Mouse (Mus musculus): Measurements from ENCODE around the gene Pex19. TPM values are rescaled to one million over a fixed set of nuclear protein-coding genes. Genes with fewer than 3 reads are reported as not detected.

Gene Pex19
- total RNA-seq (2021): 100 to 1,000 TPM in 1 of 2 experiments, 10 to 100 TPM in 1; 99.1 to 104 TPM

DNA sequence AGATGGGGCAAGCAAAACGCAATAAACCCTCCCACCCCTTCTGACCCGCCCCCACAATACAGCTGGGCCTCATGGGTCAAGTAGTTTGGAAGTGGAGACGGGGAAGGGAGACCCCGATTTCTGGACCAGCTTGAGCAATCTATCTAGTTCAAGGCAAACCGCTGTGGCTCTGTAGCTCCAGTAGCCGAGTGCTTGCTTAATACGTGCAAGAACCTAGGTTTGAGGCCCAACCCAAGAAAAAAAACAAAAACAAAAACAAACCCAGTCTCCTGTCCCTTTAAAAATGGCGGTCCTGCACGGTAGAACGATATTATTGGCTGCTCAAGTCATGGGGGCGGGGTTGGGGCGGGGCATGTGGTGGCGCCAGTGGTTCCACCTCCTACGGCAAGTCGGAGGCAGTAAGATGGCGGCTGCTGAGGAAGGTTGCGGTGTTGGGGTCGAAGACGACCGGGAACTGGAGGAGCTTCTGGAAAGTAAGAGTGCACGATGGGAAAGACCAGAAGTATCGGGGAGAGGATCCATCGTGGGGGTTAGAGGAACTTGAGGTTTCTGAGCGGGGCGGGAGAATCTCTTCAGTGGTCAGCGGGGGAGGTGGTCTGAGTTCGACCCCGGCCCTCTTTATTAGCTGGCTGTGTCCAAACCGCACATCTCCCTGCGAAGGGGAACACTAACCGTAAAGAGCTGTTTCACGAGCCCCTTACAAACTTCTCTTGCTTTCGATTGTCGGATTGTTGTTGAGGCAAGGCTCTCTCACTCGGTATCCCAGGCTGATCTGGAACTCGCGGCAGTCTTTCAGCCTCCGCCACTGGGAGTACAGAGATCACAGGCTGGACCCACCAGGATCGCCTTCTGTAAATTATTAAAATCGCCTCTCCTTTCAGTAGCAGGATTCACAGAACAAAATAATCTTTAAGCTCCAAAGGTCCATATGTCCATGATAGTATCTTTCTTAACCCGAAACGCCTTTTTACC, at the start of gene Pex19:
Pex19 (plus strand) TSS at position 380 of the 972 bp plus-strand sequence.
- intact Hi-C loops (cut with DNase I): no loop called here

GRCm38 (mm10) chr1:172077981-172078380, 48.6 kb upstream of the Pex19 start:
- no peak for DNase-seq (ENCODE audit: extremely low spot score in 1 of 2, low spot score in 2 of 2)
- intact Hi-C loops (cut with DNase I): no loop called here

More for the DNA sequence above, at the start of gene Pex19:
- peak; percentile 69 to 87 for DNase-seq (ENCODE audit: extremely low spot score in 1 of 2, low spot score in 2 of 2)

- intact Hi-C loops (cut with DNase I): no loop called here
- DNase-seq (ENCODE audit: extremely low spot score in 1 of 2, low spot score in 2 of 2): peak; percentile 92 to 94
These were observed 44.3 kb upstream of the Pex19 start, which contains the start of the genes Copa and Ncstn for GRCm38 (mm10) chr1:172082101-172082898. Copa (plus strand) TSS chr1:172082529. Ncstn (minus strand) TSS chr1:172082795.

GRCm38 (mm10) chr1:172082899-172083445, 43.6 kb upstream of the Pex19 start:
- intact Hi-C loops (cut with DNase I): no loop called here
- no peak for DNase-seq (ENCODE audit: extremely low spot score in 1 of 2, low spot score in 2 of 2)

DNA sequence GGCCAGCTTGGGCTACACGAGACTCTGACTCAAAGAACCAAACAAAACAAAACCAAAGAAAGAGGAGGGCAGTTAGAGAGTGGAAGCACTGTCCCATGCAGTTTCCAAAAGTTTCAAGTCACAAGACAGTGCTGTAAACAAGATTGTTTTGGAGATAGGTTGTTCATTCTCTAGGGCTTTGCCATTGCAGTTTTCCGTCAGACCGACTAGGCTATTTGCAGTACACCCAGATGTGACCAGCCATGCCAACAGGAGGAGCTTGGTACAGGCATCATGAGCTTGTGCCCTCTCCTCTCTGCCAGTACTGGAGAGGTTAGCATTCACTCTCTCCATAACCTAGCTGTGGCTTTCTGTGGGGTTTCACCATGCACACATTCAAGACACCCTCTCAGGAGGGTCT, 33.0 kb upstream of the Pex19 start:
- intact Hi-C loops (cut with DNase I): no loop called here
- DNase-seq (ENCODE audit: extremely low spot score in 1 of 2, low spot score in 2 of 2): no peak

DNA sequence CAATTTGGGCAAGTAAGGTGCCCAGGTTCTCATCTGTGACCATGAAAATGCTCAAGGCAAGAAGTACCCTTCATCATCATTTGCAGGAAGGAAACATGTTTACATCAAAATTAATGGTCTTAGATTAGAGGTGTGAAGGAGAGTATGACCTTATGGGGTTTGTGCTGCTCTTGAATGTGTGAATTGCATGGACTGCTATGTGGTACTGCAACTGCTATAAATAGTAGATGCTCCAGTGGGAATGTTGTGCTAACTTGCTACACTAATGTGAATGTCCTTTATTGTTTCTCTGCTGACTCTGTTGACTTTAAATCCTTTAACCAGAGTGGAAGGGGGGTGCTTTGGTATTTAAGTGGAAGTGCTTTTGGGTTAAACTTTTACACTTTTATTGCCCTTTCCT, 32.3 kb upstream of the Pex19 start:
- DNase-seq (ENCODE audit: extremely low spot score in 1 of 2, low spot score in 2 of 2): no peak
- intact Hi-C loops (cut with DNase I): no loop called here

DNA sequence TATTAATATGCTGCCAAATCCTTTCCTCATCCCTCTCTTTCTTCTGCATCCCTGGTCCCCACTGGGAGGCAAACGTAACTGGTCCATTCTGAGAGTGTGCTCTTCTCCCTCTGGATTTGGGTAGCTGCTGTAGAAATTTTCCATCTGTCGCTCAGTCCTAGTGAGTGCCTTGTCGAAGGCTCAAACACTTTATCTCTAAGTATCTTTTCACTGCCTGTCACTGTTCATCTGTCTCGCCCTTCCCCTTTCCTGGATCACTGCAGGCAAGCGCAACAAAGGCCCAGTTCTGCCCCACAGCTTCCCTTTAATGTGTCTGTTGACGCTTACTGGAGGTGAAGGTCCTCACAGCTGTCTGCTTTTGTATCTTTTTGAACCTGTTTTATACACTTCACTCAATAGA, 31.4 kb upstream of the Pex19 start:
- intact Hi-C loops (cut with DNase I): no loop called here
- DNase-seq (ENCODE audit: extremely low spot score in 1 of 2, low spot score in 2 of 2): no peak

DNA sequence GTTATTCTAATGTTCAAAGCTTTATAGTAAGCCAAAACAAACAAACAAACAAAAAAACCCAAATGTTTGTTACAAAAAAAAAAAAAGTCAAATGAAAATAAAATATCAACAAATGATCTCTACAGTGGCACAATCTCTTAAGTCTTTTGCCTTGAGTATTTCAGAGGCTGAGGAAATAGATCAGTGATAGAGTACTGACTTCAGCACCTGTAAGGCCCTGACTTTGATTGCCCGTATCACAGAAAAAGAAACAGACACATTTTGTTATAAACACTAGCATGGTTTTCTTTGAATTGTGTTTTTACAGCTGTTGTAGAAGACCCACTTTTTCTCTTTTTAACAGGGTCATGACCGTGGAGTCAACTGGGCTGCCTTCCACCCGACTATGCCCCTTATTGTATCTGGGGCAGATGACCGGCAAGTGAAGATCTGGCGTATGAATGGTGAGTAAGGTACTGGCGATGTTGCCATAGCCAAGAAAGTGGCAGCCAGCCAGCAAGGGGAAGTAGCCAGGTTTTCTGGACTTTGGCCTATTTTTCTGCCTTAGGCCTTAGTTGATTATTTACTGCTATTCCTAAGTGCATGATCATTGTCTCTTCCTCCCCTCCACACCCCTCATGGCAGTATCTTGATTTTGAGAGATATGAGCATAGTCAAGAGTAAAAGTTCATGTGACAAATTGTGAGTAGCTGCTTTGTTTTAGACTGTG, 27.1 kb upstream of the Pex19 start:
- peak in 1 of 2 experiments; percentile 45 for DNase-seq (ENCODE audit: extremely low spot score in 1 of 2, low spot score in 2 of 2)
- intact Hi-C loops (cut with DNase I): loop anchor here (2.0 kb wide), 1 partner anchor 15 kb away; no protein-coding TSS in a partner anchor

DNA sequence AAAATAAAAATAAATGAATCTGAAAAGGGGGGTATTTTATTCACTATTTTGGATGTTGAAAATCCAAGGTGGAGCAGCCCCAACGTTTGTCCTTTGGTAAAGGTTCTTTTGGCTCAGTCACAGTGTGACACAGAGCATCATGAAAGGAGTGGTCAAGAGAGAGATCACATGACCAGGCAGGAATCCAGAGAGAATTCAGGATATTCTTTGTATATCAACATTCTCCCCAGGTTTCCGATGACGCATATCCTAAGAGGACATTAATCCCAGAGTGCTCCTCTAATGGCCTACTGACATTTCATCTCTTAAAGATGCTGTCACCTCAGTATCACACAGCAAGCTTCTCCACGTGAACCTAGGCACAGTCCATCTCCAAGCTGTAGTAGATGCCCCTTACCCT, 22.9 kb upstream of the Pex19 start:
- intact Hi-C loops (cut with DNase I): no loop called here
- DNase-seq (ENCODE audit: extremely low spot score in 1 of 2, low spot score in 2 of 2): no peak

- no peak for DNase-seq (ENCODE audit: extremely low spot score in 1 of 2, low spot score in 2 of 2)
- intact Hi-C loops (cut with DNase I): no loop called here
These were observed 21.5 kb upstream of the Pex19 start for GRCm38 (mm10) chr1:172105101-172105500.

GRCm38 (mm10) chr1:172107777-172108477, 18.6 kb upstream of the Pex19 start:
- DNase-seq (ENCODE audit: extremely low spot score in 1 of 2, low spot score in 2 of 2): no peak
- intact Hi-C loops (cut with DNase I): no loop called here

DNA sequence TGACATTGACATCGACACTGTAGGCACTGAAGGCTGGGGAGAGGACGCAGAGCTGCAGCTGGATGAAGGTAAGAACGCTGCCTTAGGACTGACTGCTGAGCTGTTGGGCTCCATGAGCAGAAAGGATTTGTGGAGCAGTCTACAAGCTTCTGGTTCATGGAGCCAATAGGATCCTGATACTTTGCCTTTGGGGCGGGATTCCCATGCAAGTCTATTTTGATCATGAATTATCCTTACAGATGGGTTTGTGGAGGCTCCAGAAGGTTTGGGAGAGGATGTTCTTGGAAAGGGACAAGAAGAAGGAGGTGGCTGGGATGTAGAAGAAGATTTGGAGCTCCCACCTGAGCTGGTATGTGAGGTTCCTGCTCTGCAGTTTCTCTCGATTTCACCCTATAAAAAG, 9.6 kb upstream of the Pex19 start:
- intact Hi-C loops (cut with DNase I): no loop called here
- no peak for DNase-seq (ENCODE audit: extremely low spot score in 1 of 2, low spot score in 2 of 2)

DNA sequence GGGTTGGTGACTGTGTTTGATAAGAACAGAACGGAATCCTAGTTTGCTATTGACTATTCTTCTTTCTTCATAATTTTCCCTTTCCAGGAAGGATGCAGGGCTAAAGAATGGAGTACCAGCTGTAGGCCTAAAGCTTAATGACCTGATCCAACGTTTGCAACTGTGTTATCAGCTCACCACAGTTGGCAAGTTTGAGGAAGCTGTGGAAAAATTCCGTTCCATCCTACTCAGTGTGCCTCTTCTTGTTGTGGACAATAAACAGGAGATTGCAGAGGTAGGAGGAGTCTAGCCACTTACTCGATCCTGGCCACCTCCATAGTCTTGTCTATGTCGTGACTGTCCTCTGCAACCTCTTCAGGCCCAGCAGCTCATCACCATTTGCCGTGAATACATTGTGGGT, 7.5 kb upstream of the Pex19 start:
- no peak for DNase-seq (ENCODE audit: extremely low spot score in 1 of 2, low spot score in 2 of 2)
- intact Hi-C loops (cut with DNase I): no loop called here

DNA sequence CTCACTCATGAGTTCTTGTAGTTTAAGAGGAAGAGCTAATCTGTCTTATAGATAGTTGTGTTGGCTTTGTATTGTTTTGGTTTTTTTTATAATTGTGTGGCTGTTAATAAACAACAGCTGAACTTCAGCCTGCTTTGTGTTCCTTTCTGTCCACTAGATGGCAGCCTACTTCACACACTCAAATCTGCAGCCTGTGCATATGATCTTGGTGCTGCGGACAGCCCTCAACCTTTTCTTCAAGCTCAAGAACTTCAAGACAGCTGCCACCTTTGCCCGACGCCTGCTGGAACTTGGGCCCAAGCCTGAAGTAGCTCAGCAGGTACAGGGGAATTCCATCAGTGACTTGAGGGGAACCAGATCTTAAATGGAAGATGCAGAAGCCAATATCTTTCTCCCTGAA, 6.8 kb upstream of the Pex19 start:
- DNase-seq (ENCODE audit: extremely low spot score in 1 of 2, low spot score in 2 of 2): peak in 1 of 2 experiments; percentile 27
- intact Hi-C loops (cut with DNase I): loop anchor here (1.0 kb wide), 1 partner anchor 192 kb away; no protein-coding TSS in a partner anchor

DNA sequence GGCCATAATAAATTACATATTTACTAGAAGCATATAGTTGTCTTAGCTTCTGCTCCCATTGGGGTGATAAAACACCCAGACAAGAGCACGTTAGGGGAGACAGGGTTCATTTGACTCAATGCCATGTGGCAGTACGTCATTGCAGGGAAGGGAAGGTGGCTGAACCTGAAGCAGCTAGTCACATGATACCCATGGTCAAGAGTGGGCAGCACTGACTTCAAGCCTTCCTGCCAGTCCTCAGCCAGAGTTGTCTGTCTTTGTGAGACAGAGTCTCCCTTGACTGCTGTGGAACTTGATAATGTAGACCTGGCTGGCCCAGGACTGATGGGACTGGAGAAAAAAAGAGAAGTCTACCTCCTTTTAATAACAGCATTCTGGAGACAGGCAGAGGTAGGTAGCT, 3.9 kb upstream of the Pex19 start:
- intact Hi-C loops (cut with DNase I): no loop called here
- DNase-seq (ENCODE audit: extremely low spot score in 1 of 2, low spot score in 2 of 2): no peak

GRCm38 (mm10) chr1:172124572-172124971, 2.0 kb upstream of the Pex19 start:
- no peak for DNase-seq (ENCODE audit: extremely low spot score in 1 of 2, low spot score in 2 of 2)
- intact Hi-C loops (cut with DNase I): no loop called here

GRCm38 (mm10) chr1:172127487-172127886, 932 bp downstream of the Pex19 start:
- intact Hi-C loops (cut with DNase I): no loop called here
- no peak for DNase-seq (ENCODE audit: extremely low spot score in 1 of 2, low spot score in 2 of 2)

DNA sequence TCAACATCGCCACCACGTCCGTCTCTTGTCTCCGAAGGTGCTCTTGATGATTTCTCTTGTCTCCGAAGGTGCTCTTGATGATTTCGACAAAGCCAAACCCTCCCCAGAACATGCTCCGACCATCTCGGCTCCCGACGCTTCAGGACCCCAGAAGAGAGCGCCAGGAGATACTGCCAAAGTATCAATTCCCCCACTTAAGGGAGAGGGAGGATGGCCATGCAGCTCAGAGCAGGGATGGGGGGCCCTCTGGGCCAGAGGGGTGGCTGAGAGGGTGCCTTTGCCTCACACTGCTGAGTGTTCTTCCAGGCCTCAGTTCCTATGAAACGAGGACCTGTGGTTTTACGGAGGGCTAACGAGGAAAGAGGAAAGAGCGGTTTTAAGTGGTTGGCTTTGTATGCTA, 2.0 kb downstream of the Pex19 start:
- no peak for DNase-seq (ENCODE audit: extremely low spot score in 1 of 2, low spot score in 2 of 2)
- intact Hi-C loops (cut with DNase I): no loop called here

Measured in left cerebral cortex, postnatal 10 days (tissue).